Mouse (Mus musculus): ENCODE results near the gene B4galt4. TPM values are rescaled to one million over a fixed set of nuclear protein-coding genes. Genes with fewer than 3 reads are reported as not detected.
A peak's percentile ranks its signal among the peaks of the same experiment; 100 is the strongest.
"Not testable (repeated sequence)": the region's sequence is repeated elsewhere in the genome, so short reads cannot be mapped to it uniquely, and the experiment has no call there.

The B4galt4 gene
- total RNA-seq, 2 experiments from 2014 or later, result 27.7 to 31.2 TPM

GRCm38 (mm10) chr16:38767761-38768160, 25.7 kb downstream of the B4galt4 start:
- peak in 1 of 2 experiments; percentile 39 for DNase-seq (ENCODE audit: low spot score in 2 of 2)

DNA sequence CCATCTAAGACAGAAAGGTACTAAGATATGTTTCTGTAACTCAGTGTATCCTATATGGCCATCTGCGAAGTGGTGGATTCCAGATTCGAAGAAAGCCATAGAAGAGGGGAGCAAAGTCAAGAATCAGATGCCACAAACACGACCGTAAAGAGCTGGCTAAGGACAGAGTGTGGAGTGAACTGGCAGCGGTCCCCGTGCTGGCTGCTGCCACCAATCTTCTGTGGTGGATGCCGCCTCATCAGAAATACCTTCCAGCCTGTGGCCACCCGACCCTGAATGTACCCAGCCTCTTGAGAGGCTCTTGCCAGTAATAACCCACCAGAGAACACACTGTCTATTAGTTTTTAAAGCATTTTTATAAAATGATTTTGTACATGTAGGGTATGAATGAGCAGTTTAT, 26.3 kb downstream of the B4galt4 start:
- DNase-seq (ENCODE audit: low spot score in 2 of 2), result no peak

DNA sequence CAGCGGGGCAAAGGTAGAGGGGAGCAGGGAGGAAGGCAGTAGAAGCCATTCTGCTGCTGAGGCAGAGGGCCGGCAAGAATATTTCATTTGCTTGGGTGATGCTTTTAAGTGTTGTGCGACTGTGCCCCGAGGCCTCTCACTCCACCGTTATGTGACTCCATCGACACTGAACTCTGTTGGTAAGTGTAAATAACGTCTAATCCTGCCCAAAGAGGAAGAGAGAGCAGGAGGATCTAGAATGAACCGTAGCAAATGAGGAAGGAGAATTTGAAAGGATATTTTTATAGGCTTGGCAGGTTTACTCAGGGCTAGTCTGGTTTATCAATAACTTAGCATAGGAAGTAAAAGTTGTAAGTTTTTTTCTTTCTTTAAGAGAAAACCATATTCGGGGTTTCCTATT, 27.5 kb downstream of the B4galt4 start:
- DNase-seq (ENCODE audit: low spot score in 2 of 2), result no peak

DNA sequence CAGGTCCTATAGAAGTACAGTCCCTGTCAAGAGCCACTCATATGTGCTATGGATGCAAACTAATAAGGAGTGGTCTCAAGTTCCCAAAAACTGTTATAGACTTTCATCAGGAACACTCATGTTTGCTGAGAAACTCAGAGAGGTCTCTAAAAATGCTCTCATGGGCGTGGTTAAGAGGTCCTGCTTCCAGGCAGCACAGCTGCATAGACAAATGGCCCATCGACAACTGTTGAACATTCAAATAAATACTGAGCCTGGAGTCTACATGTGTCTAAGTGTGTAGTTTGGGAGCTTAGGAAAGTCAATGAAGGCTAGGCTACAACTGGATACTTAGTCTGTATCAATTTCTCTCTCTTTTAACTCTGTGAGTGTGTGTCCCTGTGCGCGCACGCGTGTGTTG, 29.1 kb downstream of the B4galt4 start:
- DNase-seq (ENCODE audit: low spot score in 2 of 2), result no peak

GRCm38 (mm10) chr16:38772906-38773496, 30.9 kb downstream of the B4galt4 start:
- no peak for DNase-seq (ENCODE audit: low spot score in 2 of 2)

DNA sequence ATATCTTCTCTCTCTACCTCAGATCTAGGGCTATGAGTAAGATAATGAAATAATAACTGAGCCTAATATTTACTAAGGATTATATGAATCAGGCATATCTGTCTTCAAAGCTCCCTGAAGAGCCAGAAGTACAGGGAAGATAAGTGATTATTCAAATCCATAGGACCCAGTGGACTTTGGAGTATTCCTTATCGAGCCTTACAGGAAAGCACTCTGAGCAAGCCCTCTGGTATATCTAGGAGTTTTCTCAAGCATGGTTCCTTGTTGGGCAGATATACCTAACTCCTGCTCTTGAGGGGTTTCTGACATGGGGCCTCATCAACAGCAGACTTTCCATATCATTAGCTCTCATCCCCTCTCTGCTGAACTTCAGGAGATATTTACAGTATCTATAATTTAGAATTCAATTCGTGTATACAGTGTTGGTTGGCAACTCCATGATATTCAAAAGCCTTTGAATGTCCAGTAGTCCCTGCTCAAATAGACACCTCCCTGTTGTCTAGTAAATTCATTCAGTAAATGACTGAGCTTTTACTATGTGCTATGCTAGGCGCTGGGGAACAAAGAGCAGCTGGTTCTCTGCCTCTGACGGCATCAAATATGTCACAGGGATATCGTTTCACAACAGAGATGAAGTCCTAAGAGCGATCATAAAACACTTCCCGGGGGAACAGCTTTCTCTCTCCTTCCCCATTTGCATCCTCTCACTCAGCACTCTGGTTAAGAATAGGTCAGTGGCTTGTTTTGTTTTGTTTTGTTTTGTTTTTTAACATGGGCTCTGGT, 33.1 kb downstream of the B4galt4 start:
- DNase-seq (ENCODE audit: low spot score in 2 of 2), result no peak

GRCm38 (mm10) chr16:38776342-38776741, 34.3 kb downstream of the B4galt4 start:
- DNase-seq (ENCODE audit: low spot score in 2 of 2), result no peak

DNA sequence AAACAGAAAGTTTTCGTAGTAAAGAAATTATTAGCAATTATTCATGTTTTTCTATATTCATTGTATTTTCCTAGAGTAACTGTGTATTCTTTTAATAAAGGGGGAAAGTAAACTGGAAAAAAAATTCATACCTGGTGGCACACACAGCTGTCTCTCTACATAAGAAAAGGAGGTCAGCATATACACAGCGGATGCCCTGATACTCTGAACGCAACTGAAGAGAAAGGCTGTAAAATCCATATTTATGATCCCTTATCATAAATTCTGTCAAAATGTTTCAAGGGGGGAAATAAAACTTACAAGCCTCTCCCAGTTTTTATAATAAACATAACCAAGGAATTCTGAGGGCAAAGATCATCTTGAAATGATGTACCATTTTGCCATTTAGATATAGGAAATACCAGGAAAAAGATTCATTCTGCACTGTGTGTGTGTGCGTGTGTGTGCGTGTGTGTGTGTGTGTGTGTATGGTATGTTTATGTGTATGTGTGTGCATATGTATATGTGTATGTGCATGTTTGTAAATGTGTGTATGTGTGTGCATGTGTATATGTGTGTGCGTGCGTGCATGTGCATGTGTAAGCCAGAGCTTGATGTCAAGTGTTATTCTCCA, 39.0 kb downstream of the B4galt4 start:
- DNase-seq (ENCODE audit: low spot score in 2 of 2), result no peak

DNA sequence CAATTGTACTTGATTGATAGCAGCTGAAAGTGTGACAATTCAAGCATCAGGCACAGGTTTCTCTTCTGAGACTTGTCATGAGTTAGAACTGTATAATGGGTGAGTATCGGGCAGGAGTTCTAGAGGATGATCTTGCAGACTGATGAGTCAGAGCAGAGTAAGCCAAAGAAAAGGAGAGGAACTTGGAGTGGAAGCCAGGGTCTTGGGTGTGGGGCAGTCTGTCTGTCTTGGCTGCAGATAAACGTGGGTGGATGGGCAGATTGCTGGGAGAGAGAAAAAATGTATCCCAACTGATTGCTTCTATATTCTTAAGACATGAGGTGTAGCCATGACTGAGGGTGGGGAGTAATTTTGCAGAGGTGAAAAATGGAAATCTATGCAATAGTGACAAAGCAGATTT, 39.9 kb downstream of the B4galt4 start:
- DNase-seq (ENCODE audit: low spot score in 2 of 2), result no peak

- DNase-seq (ENCODE audit: low spot score in 2 of 2), result no peak
These were observed 40.5 kb downstream of the B4galt4 start for GRCm38 (mm10) chr16:38782524-38783067.

- no peak for DNase-seq (ENCODE audit: low spot score in 2 of 2)
These were observed 43.2 kb downstream of the B4galt4 start for GRCm38 (mm10) chr16:38785301-38785700.

GRCm38 (mm10) chr16:38789016-38789415, 47.0 kb downstream of the B4galt4 start:
- DNase-seq (ENCODE audit: low spot score in 2 of 2), result no peak

DNA sequence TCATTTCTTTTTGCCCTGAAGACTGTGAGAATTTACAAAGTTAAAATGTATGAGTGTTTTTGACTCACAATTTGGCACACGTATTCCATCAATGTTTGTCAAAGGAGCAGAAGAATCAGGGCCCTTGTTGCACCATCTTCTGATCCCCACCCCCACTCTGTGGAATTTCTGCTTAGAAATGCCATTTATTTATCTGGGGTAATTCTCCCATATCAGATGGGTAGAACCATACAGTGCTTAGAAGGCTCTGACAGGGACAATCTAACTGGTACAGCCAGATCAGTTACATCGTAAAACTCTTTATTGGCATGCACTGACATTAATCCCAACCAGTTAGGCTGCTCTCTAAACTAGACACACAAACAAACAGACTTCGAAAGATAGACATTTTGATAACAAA, 47.9 kb downstream of the B4galt4 start:
- DNase-seq (ENCODE audit: low spot score in 2 of 2), result no peak

GRCm38 (mm10) chr16:38793120-38793519, 51.1 kb downstream of the B4galt4 start:
- DNase-seq (ENCODE audit: low spot score in 2 of 2), result no peak

DNA sequence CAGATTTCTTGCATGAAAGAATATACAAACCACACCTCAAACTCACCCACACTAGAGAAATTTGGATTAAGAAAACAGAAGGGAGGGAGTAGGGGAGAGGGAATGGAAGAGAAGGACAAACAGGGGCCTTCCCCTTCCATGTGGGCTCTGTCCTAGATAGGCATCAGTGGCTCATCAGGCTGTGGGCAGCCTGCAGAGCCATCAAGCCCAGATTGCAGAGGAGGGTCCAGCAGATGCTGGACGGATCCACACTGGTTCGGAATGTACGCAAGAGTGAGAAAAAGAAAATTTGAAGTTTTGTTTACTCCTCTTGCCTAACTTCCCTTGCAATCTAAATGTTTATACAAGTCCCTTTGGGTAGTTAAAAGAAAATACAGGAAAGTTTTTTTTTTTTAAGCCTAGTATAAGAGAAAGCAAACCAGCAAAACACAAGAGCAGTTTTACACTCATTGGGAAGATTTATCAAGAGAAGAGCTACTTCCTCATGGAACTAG, 56.9 kb downstream of the B4galt4 start:
- no peak for DNase-seq (ENCODE audit: low spot score in 2 of 2)

- DNase-seq (ENCODE audit: low spot score in 2 of 2), result no peak
These were observed 58.0 kb downstream of the B4galt4 start, which contains the start of gene Upk1b for GRCm38 (mm10) chr16:38800091-38800490. Upk1b (minus strand) TSS chr16:38800328.

DNA sequence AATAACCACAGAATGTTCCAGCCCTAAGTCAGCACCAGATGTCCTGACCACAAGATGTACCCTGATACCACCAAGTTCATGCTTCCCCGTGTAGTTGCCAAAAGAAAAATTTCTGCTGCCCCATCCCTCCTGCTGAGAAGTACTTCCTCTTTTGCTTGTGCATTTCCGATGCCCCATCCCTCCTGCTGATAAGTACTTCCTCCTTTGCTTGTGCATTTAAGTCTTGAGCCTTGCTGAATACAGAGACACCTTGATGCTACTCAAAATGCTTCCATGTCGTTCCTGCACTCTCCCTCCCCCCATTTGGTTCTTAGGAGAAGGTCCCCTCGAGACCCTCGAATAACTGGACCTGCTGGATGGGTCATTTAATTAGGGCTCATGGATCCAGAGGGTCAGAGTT, 65.7 kb downstream of the B4galt4 start:
- DNase-seq (ENCODE audit: low spot score in 2 of 2), result not testable (repeated sequence)

DNA sequence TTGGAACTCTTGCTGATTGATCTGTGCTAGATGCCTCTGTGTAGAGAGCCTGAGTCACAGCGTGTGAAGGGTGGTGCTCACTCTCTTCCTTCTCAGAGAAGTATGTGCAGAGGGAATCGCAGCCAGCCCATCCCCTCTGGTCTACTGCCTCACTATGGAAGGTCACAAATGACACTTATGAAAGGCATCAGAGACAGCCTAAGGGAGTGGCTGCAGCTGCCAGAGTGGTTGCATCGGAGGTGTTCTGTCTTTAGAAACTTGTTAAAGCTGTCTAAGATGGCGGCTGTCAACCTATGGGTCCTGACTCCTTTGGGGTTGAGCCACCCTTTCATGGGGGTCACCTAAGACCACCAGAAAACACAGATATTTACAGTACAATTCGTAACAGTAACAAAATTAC, 68.1 kb downstream of the B4galt4 start:
- DNase-seq (ENCODE audit: low spot score in 2 of 2), result no peak

GRCm38 (mm10) chr16:38812521-38812920, 70.5 kb downstream of the B4galt4 start:
- peak; percentile 81 to 84 for DNase-seq (ENCODE audit: low spot score in 2 of 2)

All from layer of hippocampus, postnatal 10 days (tissue).